Mouse (Mus musculus) forebrain, embryonic 12.5 days (tissue): ENCODE measurements around the gene Ttc9b. TPM values are rescaled to one million over a fixed set of nuclear protein-coding genes. Genes with fewer than 3 reads are reported as not detected.
"Not testable (repeated sequence)": the region's sequence is repeated elsewhere in the genome, so short reads cannot be mapped to it uniquely, and the experiment has no call there.

Source experiments
- ATAC-seq: fragments of 200-750 bp; cut with Nextera tagmentation; 2 replicates; pipeline ENCODE4 v1.8.0; 2017; ENCODE audit warnings: moderate TSS enrichment; ENCODE audit not compliant: low FRiP score
- H3K27ac ChIP-seq: fragments of 300-500 bp; sonication (generic); 2 replicates; pipeline ENCODE4 v1.5.1; 2016; ENCODE audit warnings: mild to moderate bottlenecking
- H3K27me3 ChIP-seq: fragments of 300-500 bp; sonication (generic); 2 replicates; pipeline ENCODE4 v1.6.1; 2016; ENCODE audit warnings: mild to moderate bottlenecking
- H3K36me3 ChIP-seq: fragments of 300-500 bp; sonication (generic); replicated peaks from 2 replicates; pipeline ENCODE4 v1.6.1; 2016; ENCODE audit warnings: mild to moderate bottlenecking
- H3K4me1 ChIP-seq: fragments of 300-500 bp; sonication (generic); 2 replicates; pipeline ENCODE4 v1.6.1; 2016
- H3K4me2 ChIP-seq: fragments of 300-500 bp; sonication (generic); 2 replicates; pipeline ENCODE4 v1.6.1; 2016; ENCODE audit warnings: mild to moderate bottlenecking, moderate library complexity
- H3K4me3 ChIP-seq: fragments of 300-500 bp; sonication (generic); replicated peaks from 2 replicates; pipeline ENCODE4 v1.5.1; 2016; ENCODE audit warnings: mild to moderate bottlenecking
- H3K9ac ChIP-seq: fragments of 300-500 bp; sonication (generic); 2 replicates; pipeline ENCODE4 v1.6.1; 2016; ENCODE audit warnings: mild to moderate bottlenecking
- H3K9me3 ChIP-seq: fragments of 300-500 bp; sonication (generic); 2 replicates; pipeline ENCODE4 v1.6.1; 2016
- WGBS: fragments of 180-500 bp; shearing (Covaris S2); methylation state at CpG from one replicate; pipeline ENCODE4 v1.1.7; 2016; 5-methylcytosine and 5-hydroxymethylcytosine counted together
- polyA plus RNA-seq: library from polyadenylated mRNA; unstranded; fragments of >200 nt; fragmentation: Nextera tagmentation; extraction: Ambion mirVana; gene quantifications from 2 replicates; pipeline ENCODE4 v1.2.1, GENCODE M21; 2016

Gene Ttc9b
- polyA plus RNA-seq, 1 experiment from 2014 or later = 21.4 TPM

GRCm38 (mm10) chr7:27613751-27614499 lies 39.8 kb upstream of the Ttc9b start:
- peaks cover 22% of the 10 kb centered on the region for H3K4me1 ChIP-seq
- peaks cover 50% of the 10 kb centered on the region for H3K36me3 ChIP-seq
- no peaks in the 10 kb centered on the region for H3K9me3 ChIP-seq
- no peaks in the 10 kb centered on the region for H3K27me3 ChIP-seq
- H3K9ac ChIP-seq = no peak overlapping the region
- H3K4me2 ChIP-seq = peak overlapping the region; percentile 10; the same call in 1 of the 2 replicates
- peak; percentile 71; the same call in 1 of the 2 replicates for ATAC-seq
- 45% methylated on average over 8 of the region's 8 CpGs for WGBS
- H3K27ac ChIP-seq = peak overlapping the region; percentile 64
- no peak overlapping the region for H3K4me3 ChIP-seq

- Histone ChIP-seq H3K9me3 (no peaks in the 10 kb centered on the region), H3K9ac (no peak overlapping the region), H3K4me2 (no peak overlapping the region), H3K36me3 (peaks cover 88% of the 10 kb centered on the region), H3K4me3 (no peak overlapping the region), H3K27ac (no peak overlapping the region), H3K4me1 (no peaks in the 10 kb centered on the region), H3K27me3 (no peaks in the 10 kb centered on the region)
- ATAC-seq = no peak
- 94% methylated on average over 6 of the region's 6 CpGs for WGBS
These were observed 32.7 kb upstream of the Ttc9b start for GRCm38 (mm10) chr7:27621028-27621427.

GRCm38 (mm10) chr7:27622234-27622633 lies 31.5 kb upstream of the Ttc9b start:
- Histone ChIP-seq H3K4me1 (no peaks in the 10 kb centered on the region), H3K4me2 (no peak overlapping the region), H3K27ac (no peak overlapping the region), H3K9ac (no peak overlapping the region), H3K9me3 (no peaks in the 10 kb centered on the region), H3K36me3 (peaks cover 85% of the 10 kb centered on the region), H3K4me3 (no peak overlapping the region), H3K27me3 (no peaks in the 10 kb centered on the region)
- ATAC-seq = no peak
- 72% methylated on average over 1 of the region's 1 CpGs for WGBS

GRCm38 (mm10) chr7:27624967-27625366 lies 28.7 kb upstream of the Ttc9b start:
- no peak for ATAC-seq
- Histone ChIP-seq H3K4me3 (no peak overlapping the region), H3K9me3 (no peaks in the 10 kb centered on the region), H3K36me3 (peaks cover 86% of the 10 kb centered on the region), H3K4me2 (no peak overlapping the region), H3K9ac (no peak overlapping the region), H3K27ac (no peak overlapping the region), H3K4me1 (no peaks in the 10 kb centered on the region), H3K27me3 (no peaks in the 10 kb centered on the region)

- no peak overlapping the region for H3K4me3 ChIP-seq
- ATAC-seq = no peak
- WGBS = 85% methylated on average over 7 of the region's 7 CpGs
- no peaks in the 10 kb centered on the region for H3K9me3 ChIP-seq
- H3K9ac ChIP-seq = no peak overlapping the region
- H3K27me3 ChIP-seq = no peaks in the 10 kb centered on the region
- no peak overlapping the region for H3K4me2 ChIP-seq
- H3K4me1 ChIP-seq = no peaks in the 10 kb centered on the region
- peaks cover 80% of the 10 kb centered on the region for H3K36me3 ChIP-seq
- H3K27ac ChIP-seq = no peak overlapping the region
These were observed 26.0 kb upstream of the Ttc9b start for GRCm38 (mm10) chr7:27627707-27628106.

- Histone ChIP-seq H3K4me3 (no peak overlapping the region), H3K4me1 (no peaks in the 10 kb centered on the region), H3K4me2 (no peak overlapping the region), H3K27ac (no peak overlapping the region), H3K9ac (no peak overlapping the region), H3K36me3 (peaks cover 82% of the 10 kb centered on the region), H3K27me3 (no peaks in the 10 kb centered on the region), H3K9me3 (no peaks in the 10 kb centered on the region)
- WGBS = 96% methylated on average over 6 of the region's 6 CpGs
- ATAC-seq = no peak
These were observed 25.5 kb upstream of the Ttc9b start for GRCm38 (mm10) chr7:27628190-27628589.

- 94% methylated on average over 7 of the region's 7 CpGs for WGBS
- H3K27ac ChIP-seq, H3K4me2 ChIP-seq, H3K9ac ChIP-seq, H3K4me1 ChIP-seq, H3K4me3 ChIP-seq, H3K27me3 ChIP-seq, H3K9me3 ChIP-seq, ATAC-seq: not testable (repeated sequence)
- peaks cover 81% of the 10 kb centered on the region for H3K36me3 ChIP-seq
These were observed 24.9 kb upstream of the Ttc9b start for GRCm38 (mm10) chr7:27628816-27629215.

GRCm38 (mm10) chr7:27631439-27631838 lies 22.3 kb upstream of the Ttc9b start:
- Histone ChIP-seq H3K9ac (no peak overlapping the region), H3K4me2 (no peak overlapping the region)

GRCm38 (mm10) chr7:27633166-27633565 lies 20.5 kb upstream of the Ttc9b start:
- Histone ChIP-seq H3K27ac (no peak overlapping the region), H3K4me1 (no peaks in the 10 kb centered on the region), H3K27me3 (no peaks in the 10 kb centered on the region), H3K36me3 (peaks cover 82% of the 10 kb centered on the region), H3K9ac (no peak overlapping the region), H3K4me3 (no peak overlapping the region), H3K4me2 (no peak overlapping the region), H3K9me3 (no peaks in the 10 kb centered on the region)
- WGBS = 88% methylated on average over 6 of the region's 6 CpGs
- ATAC-seq = no peak

More at GRCm38 (mm10) chr7:27631439-27631838, 22.3 kb upstream of the Ttc9b start:
- Histone ChIP-seq H3K9me3 (no peaks in the 10 kb centered on the region), H3K27ac (no peak overlapping the region), H3K4me3 (no peak overlapping the region), H3K4me1 (no peaks in the 10 kb centered on the region), H3K27me3 (no peaks in the 10 kb centered on the region), H3K36me3 (peaks cover 83% of the 10 kb centered on the region)
- 97% methylated on average over 4 of the region's 4 CpGs for WGBS
- ATAC-seq = no peak

- Histone ChIP-seq H3K4me3 (no peak overlapping the region), H3K27me3 (no peaks in the 10 kb centered on the region), H3K27ac (no peak overlapping the region), H3K9ac (no peak overlapping the region), H3K36me3 (peaks cover 69% of the 10 kb centered on the region), H3K9me3 (no peaks in the 10 kb centered on the region), H3K4me2 (no peak overlapping the region), H3K4me1 (no peaks in the 10 kb centered on the region)
- no peak for ATAC-seq
- 95% methylated on average over 6 of the region's 6 CpGs for WGBS
These were observed 19.0 kb upstream of the Ttc9b start for GRCm38 (mm10) chr7:27634691-27635090.

- H3K4me1 ChIP-seq, H3K9me3 ChIP-seq, H3K9ac ChIP-seq, ATAC-seq, H3K4me3 ChIP-seq, H3K27ac ChIP-seq, H3K4me2 ChIP-seq, H3K27me3 ChIP-seq: not testable (repeated sequence)
- WGBS = 96% methylated on average over 2 of the region's 2 CpGs
- peaks cover 69% of the 10 kb centered on the region for H3K36me3 ChIP-seq
These were observed 18.6 kb upstream of the Ttc9b start for GRCm38 (mm10) chr7:27635094-27635493.

GRCm38 (mm10) chr7:27644471-27644870 lies 9.2 kb upstream of the Ttc9b start:
- Histone ChIP-seq H3K4me1 (no peaks in the 10 kb centered on the region), H3K27me3 (no peaks in the 10 kb centered on the region), H3K27ac (no peak overlapping the region), H3K9me3 (no peaks in the 10 kb centered on the region), H3K4me3 (no peak overlapping the region), H3K4me2 (no peak overlapping the region), H3K36me3 (peaks cover 7% of the 10 kb centered on the region), H3K9ac (no peak overlapping the region)
- ATAC-seq = no peak
- 50% methylated on average over 1 of the region's 1 CpGs for WGBS

GRCm38 (mm10) chr7:27646516-27646915 lies 7.2 kb upstream of the Ttc9b start:
- no peak overlapping the region for H3K27ac ChIP-seq
- no peaks in the 10 kb centered on the region for H3K27me3 ChIP-seq
- H3K4me2 ChIP-seq = no peak overlapping the region
- H3K9me3 ChIP-seq = no peaks in the 10 kb centered on the region
- no peak overlapping the region for H3K4me3 ChIP-seq
- no peaks in the 10 kb centered on the region; the same call in 1 of the 2 replicates for H3K4me1 ChIP-seq
- no peak for ATAC-seq
- WGBS = 85% methylated on average over 7 of the region's 7 CpGs
- H3K9ac ChIP-seq = no peak overlapping the region
- H3K36me3 ChIP-seq = no peaks in the 10 kb centered on the region
